Mouse (Mus musculus) forebrain, postnatal 0 days (tissue): ENCODE measurements at regions not wholly inside any gene's neighbourhood (a gene's known extent, or its start where the extent isn't known, plus 50 kb on each side); places are given as distances from the start of the nearest gene placed in this dataset.

Experiments used
- ATAC-seq: fragments of 200-750 bp; cut with Nextera tagmentation; 2 replicates; pipeline ENCODE4 v1.8.0; 2017; ENCODE audit warnings: mild to moderate bottlenecking, moderate library complexity
- DNase-seq: peaks from one replicate; pipeline ENCODE4 v3.0.0-alpha.2; 2015
- H3K27ac ChIP-seq: fragments of 300-500 bp; sonication (generic); 2 replicates; pipeline ENCODE4 v1.5.1; 2014; ENCODE audit warnings: low read depth, mild to moderate bottlenecking, antibody characterized with exemption, low read length, moderate library complexity, mixed read lengths
- H3K27me3 ChIP-seq: fragments of 300-500 bp; sonication (generic); 2 replicates; pipeline ENCODE4 v1.6.1; 2014; ENCODE audit warnings: mild to moderate bottlenecking, low read length, mixed read lengths; ENCODE audit not compliant: insufficient read depth
- H3K36me3 ChIP-seq: fragments of 300-500 bp; sonication (generic); 2 replicates; pipeline ENCODE4 v1.6.1; 2014; ENCODE audit warnings: mild to moderate bottlenecking, moderate library complexity; ENCODE audit not compliant: insufficient read depth
- H3K4me1 ChIP-seq: fragments of 300-500 bp; sonication (generic); 2 replicates; pipeline ENCODE4 v1.6.1; 2014; ENCODE audit warnings: antibody characterized with exemption; ENCODE audit not compliant: insufficient read depth
- H3K4me2 ChIP-seq: fragments of 300-500 bp; sonication (generic); 2 replicates; pipeline ENCODE4 v1.6.1; 2014; ENCODE audit warnings: low read depth, mild to moderate bottlenecking, moderate library complexity
- H3K4me3 ChIP-seq: fragments of 300-500 bp; sonication (generic); 2 replicates; pipeline ENCODE4 v1.5.1; 2014; ENCODE audit warnings: low read depth, low read length, mixed read lengths
- H3K9ac ChIP-seq: fragments of 300-500 bp; sonication (generic); 2 replicates; pipeline ENCODE4 v1.6.1; 2014; ENCODE audit warnings: mild to moderate bottlenecking
- H3K9me3 ChIP-seq: fragments of 300-500 bp; sonication (generic); 2 replicates; pipeline ENCODE4 v1.6.1; 2016; ENCODE audit warnings: low read length
- CTCF ChIP-seq: sonication (generic); IDR thresholded peaks from 2 replicates; pipeline ENCODE4 v1.5.1; 2016; ENCODE audit warnings: antibody characterized with exemption, control low read depth, low read depth
- WGBS: fragments of 180-500 bp; shearing (Covaris S2); extraction: QIAGEN DNeasy Blood & Tissue Kit; methylation state at CpG from one replicate; pipeline ENCODE4 v1.1.7; 2014; 5-methylcytosine and 5-hydroxymethylcytosine counted together

- Histone ChIP-seq H3K9ac (no peak overlapping the region), H3K36me3 (no peaks in the 10 kb centered on the region), H3K4me2 (no peak overlapping the region), H3K9me3 (no peaks in the 10 kb centered on the region), H3K27ac (no peak overlapping the region), H3K4me1 (no peaks in the 10 kb centered on the region), H3K4me3 (no peak overlapping the region), H3K27me3 (no peaks in the 10 kb centered on the region)
- no peak for DNase-seq
- 36% methylated on average over 1 of the region's 1 CpGs for WGBS
- no peak for ATAC-seq
- TF ChIP-seq CTCF, result no peak
Measured at GRCm38 (mm10) chr9:91083791-91084190, 278.4 kb upstream of the Zic4 start.

GRCm38 (mm10) chr9:91085923-91086322 is 276.3 kb upstream of the Zic4 start:
- Histone ChIP-seq H3K36me3 (no peaks in the 10 kb centered on the region), H3K27me3 (no peaks in the 10 kb centered on the region), H3K4me1 (no peaks in the 10 kb centered on the region), H3K9me3 (no peaks in the 10 kb centered on the region), H3K4me2 (no peak overlapping the region), H3K27ac (no peak overlapping the region), H3K9ac (no peak overlapping the region), H3K4me3 (no peak overlapping the region)
- ATAC-seq, result no peak
- no peak for TF ChIP-seq CTCF
- no peak for DNase-seq
- 95% methylated on average over 3 of the region's 3 CpGs for WGBS

GRCm38 (mm10) chr9:91089348-91089747 is 272.9 kb upstream of the Zic4 start:
- H3K27ac ChIP-seq, result no peak overlapping the region
- no peak overlapping the region for H3K4me3 ChIP-seq
- no peaks in the 10 kb centered on the region for H3K36me3 ChIP-seq
- H3K4me2 ChIP-seq, result no peak overlapping the region
- no peaks in the 10 kb centered on the region for H3K9me3 ChIP-seq
- H3K4me1 ChIP-seq, result no peaks in the 10 kb centered on the region
- WGBS, result 66% methylated on average over 2 of the region's 2 CpGs
- TF ChIP-seq CTCF, result no peak
- no peak overlapping the region for H3K9ac ChIP-seq
- H3K27me3 ChIP-seq, result no peaks in the 10 kb centered on the region
- DNase-seq (no peak), ATAC-seq (no peak)

GRCm38 (mm10) chr9:91091421-91092050 is 270.7 kb upstream of the Zic4 start:
- Histone ChIP-seq H3K27me3 (no peaks in the 10 kb centered on the region), H3K4me1 (no peaks in the 10 kb centered on the region), H3K9ac (no peak overlapping the region), H3K36me3 (no peaks in the 10 kb centered on the region), H3K27ac (no peak overlapping the region), H3K4me3 (no peak overlapping the region), H3K9me3 (no peaks in the 10 kb centered on the region), H3K4me2 (no peak overlapping the region)
- no peak for TF ChIP-seq CTCF
- ATAC-seq (no peak), DNase-seq (no peak)
- WGBS, result 95% methylated on average over 1 of the region's 1 CpGs

- H3K27me3 ChIP-seq, result no peaks in the 10 kb centered on the region
Measured at GRCm38 (mm10) chr9:91101614-91102407, 260.4 kb upstream of the Zic4 start.

GRCm38 (mm10) chr9:91122441-91123035 is 239.7 kb upstream of the Zic4 start:
- WGBS, result 63% methylated on average over 5 of the region's 5 CpGs
- no peaks in the 10 kb centered on the region for H3K27me3 ChIP-seq
- no peak overlapping the region for H3K4me3 ChIP-seq
- H3K4me2 ChIP-seq, result no peak overlapping the region
- no peaks in the 10 kb centered on the region for H3K36me3 ChIP-seq
- H3K4me1 ChIP-seq, result no peaks in the 10 kb centered on the region
- ATAC-seq, result no peak
- no peak overlapping the region for H3K9ac ChIP-seq
- DNase-seq, result no peak
- no peak for TF ChIP-seq CTCF
- no peaks in the 10 kb centered on the region for H3K9me3 ChIP-seq
- no peak overlapping the region for H3K27ac ChIP-seq

More at GRCm38 (mm10) chr9:91101614-91102407, 260.4 kb upstream of the Zic4 start:
- no peak for TF ChIP-seq CTCF
- 78% methylated on average over 1 of the region's 1 CpGs for WGBS
- DNase-seq (no peak), ATAC-seq (no peak)
- no peak overlapping the region for H3K4me2 ChIP-seq
- no peaks in the 10 kb centered on the region for H3K36me3 ChIP-seq
- H3K27ac ChIP-seq, result no peak overlapping the region
- no peaks in the 10 kb centered on the region for H3K4me1 ChIP-seq
- no peaks in the 10 kb centered on the region for H3K9me3 ChIP-seq
- H3K4me3 ChIP-seq, result no peak overlapping the region
- H3K9ac ChIP-seq, result no peak overlapping the region

- no peak for TF ChIP-seq CTCF
- H3K4me3 ChIP-seq, result no peak overlapping the region
- H3K27ac ChIP-seq, result no peak overlapping the region
- DNase-seq (no peak), ATAC-seq (peak; percentile 60)
- H3K4me2 ChIP-seq, result no peak overlapping the region
- no peaks in the 10 kb centered on the region for H3K9me3 ChIP-seq
- WGBS, result 81% methylated on average over 7 of the region's 7 CpGs
- H3K27me3 ChIP-seq, result no peaks in the 10 kb centered on the region
- H3K9ac ChIP-seq, result no peak overlapping the region
- H3K4me1 ChIP-seq, result no peaks in the 10 kb centered on the region
- no peaks in the 10 kb centered on the region for H3K36me3 ChIP-seq
Measured at GRCm38 (mm10) chr9:91123208-91123607, 239.0 kb upstream of the Zic4 start.
